Mouse (Mus musculus) embryonic facial prominence, embryonic 14.5 days (tissue): ENCODE results near the gene Gm10318. TPM values are rescaled to one million over a fixed set of nuclear protein-coding genes. Genes with fewer than 3 reads are reported as not detected.

Source experiments
- ATAC-seq: fragments of 200-750 bp; cut with Nextera tagmentation; 2 replicates; pipeline ENCODE4 v1.8.0; 2017; ENCODE audit warnings: low read depth, moderate number of reproducible peaks, moderate TSS enrichment
- DNase-seq: peaks from one replicate; pipeline ENCODE4 v3.0.0-alpha.2; 2015; ENCODE audit warnings: low spot score
- H3K27ac ChIP-seq: fragments of 300-500 bp; sonication (generic); replicated peaks from 2 replicates; pipeline ENCODE4 v1.5.1; 2014; ENCODE audit warnings: low read depth, mild to moderate bottlenecking, low read length, moderate library complexity
- H3K27me3 ChIP-seq: fragments of 300-500 bp; sonication (generic); replicated peaks from 2 replicates; pipeline ENCODE4 v1.6.1; 2014; ENCODE audit warnings: low read length; ENCODE audit not compliant: control insufficient read depth, insufficient read depth
- H3K36me3 ChIP-seq: fragments of 300-500 bp; sonication (generic); 2 replicates; pipeline ENCODE4 v1.6.1; 2014; ENCODE audit warnings: low read length, mixed read lengths; ENCODE audit not compliant: control insufficient read depth, insufficient read depth
- H3K4me1 ChIP-seq: fragments of 300-500 bp; sonication (generic); 2 replicates; pipeline ENCODE4 v1.6.1; 2014; ENCODE audit warnings: antibody characterized with exemption, low read length; ENCODE audit not compliant: control insufficient read depth, insufficient read depth
- H3K4me2 ChIP-seq: fragments of 300-500 bp; sonication (generic); 2 replicates; pipeline ENCODE4 v1.6.1; 2014; ENCODE audit warnings: low read depth, mild to moderate bottlenecking, low read length, moderate library complexity, mixed read lengths
- H3K4me3 ChIP-seq: fragments of 300-500 bp; sonication (generic); 2 replicates; pipeline ENCODE4 v1.5.1; 2014; ENCODE audit warnings: low read depth, mild to moderate bottlenecking, low read length
- H3K9ac ChIP-seq: fragments of 300-500 bp; sonication (generic); 2 replicates; pipeline ENCODE4 v1.6.1; 2014; ENCODE audit warnings: low read depth, mild to moderate bottlenecking, low read length, moderate library complexity, mixed read lengths
- H3K9me3 ChIP-seq: fragments of 300-500 bp; sonication (generic); 2 replicates; pipeline ENCODE4 v1.6.1; 2016; ENCODE audit warnings: low read length; ENCODE audit not compliant: control insufficient read depth
- WGBS: fragments of 180-500 bp; shearing (Covaris S2); extraction: QIAGEN DNeasy Blood & Tissue Kit; methylation state at CpG from one replicate; pipeline ENCODE4 v1.1.7; 2014; 5-methylcytosine and 5-hydroxymethylcytosine counted together
- polyA plus RNA-seq: library from polyadenylated mRNA; unstranded; fragments of >200 nt; fragmentation: Nextera tagmentation; extraction: Ambion mirVana; gene quantifications from 2 replicates; pipeline ENCODE4 v1.2.1, GENCODE M21; 2014

The Gm10318 gene
- polyA plus RNA-seq, 1 experiment from 2014 or later = 0.33 TPM

DNA sequence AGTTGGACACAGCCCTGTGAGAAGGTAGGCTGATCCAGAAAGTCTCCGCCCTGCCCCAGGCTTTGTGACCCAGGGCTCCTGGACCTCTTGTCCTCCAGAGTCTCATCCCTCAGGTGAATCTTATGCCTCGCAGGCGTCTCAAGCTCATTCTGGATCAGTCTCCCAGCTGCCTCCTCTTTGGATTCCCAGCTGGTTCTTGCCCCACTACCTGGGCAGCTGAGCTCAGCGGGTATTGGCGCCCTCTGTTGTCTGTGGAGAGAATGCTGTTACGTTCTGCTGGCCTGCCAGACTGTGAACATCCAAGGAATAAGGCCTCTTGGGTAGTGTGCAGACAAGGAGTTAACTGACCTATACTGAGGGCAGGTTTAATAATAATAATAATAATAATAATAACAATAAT, 26.3 kb downstream of the Gm10318 start:
- H3K4me3 ChIP-seq = no peak overlapping the region
- DNase-seq (no peak), ATAC-seq (no peak)
- no peaks in the 10 kb centered on the region for H3K9me3 ChIP-seq
- H3K27me3 ChIP-seq = no peaks in the 10 kb centered on the region
- WGBS = 46% methylated on average over 6 of the region's 6 CpGs
- no peaks in the 10 kb centered on the region for H3K4me1 ChIP-seq
- H3K9ac ChIP-seq = no peak overlapping the region
- no peaks in the 10 kb centered on the region for H3K36me3 ChIP-seq
- no peak overlapping the region for H3K4me2 ChIP-seq
- H3K27ac ChIP-seq = no peak overlapping the region

DNA sequence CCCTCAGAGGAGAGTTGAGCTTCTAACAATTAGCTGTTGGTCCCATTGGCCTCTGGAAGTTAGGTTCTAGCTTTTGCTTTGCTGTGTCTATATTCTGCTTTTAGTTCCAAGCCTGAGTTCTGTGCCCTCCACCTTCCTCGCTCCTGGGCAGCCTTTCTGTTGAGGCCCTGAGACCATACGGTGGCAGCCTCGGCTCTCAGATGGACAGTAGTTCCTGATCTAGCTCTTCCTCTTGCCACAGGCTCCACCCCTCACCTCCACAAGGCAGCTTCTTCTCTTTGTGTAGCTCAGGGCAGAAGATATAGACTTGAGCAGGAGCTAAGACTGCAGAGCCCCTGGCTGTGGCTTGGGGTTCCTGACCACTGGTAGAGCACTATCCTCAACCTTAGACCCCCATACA, 27.6 kb downstream of the Gm10318 start:
- Histone ChIP-seq H3K4me2 (no peak overlapping the region), H3K4me3 (no peak overlapping the region), H3K9ac (no peak overlapping the region), H3K27me3 (no peaks in the 10 kb centered on the region), H3K9me3 (no peaks in the 10 kb centered on the region), H3K27ac (no peak overlapping the region), H3K4me1 (no peaks in the 10 kb centered on the region), H3K36me3 (no peaks in the 10 kb centered on the region)
- WGBS = 72% methylated on average over 3 of the region's 3 CpGs
- DNase-seq (no peak), ATAC-seq (no peak)

DNA sequence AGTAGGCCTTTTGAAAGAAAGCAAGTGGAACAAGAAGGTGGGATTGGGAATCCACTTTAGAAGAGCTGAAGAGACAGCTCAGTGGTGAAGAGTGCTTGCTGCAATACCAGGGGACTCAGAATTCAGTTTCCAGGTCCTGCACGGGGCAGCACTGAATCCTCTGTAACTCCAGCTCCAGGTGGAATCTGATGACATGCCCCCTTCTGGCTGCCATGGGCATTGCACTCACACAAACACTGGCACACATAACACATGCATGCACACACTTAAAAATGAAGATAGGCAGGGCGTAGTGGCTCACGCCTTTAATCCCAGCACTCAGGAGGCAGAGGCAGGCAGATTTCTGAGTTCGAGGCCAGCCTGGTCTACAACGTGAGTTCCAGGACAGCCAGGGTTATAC, 29.9 kb downstream of the Gm10318 start:
- Histone ChIP-seq H3K9me3 (no peaks in the 10 kb centered on the region), H3K9ac (no peak overlapping the region), H3K4me2 (no peak overlapping the region), H3K27me3 (no peaks in the 10 kb centered on the region), H3K4me3 (no peak overlapping the region), H3K36me3 (no peaks in the 10 kb centered on the region), H3K27ac (no peak overlapping the region), H3K4me1 (no peaks in the 10 kb centered on the region)
- DNase-seq (no peak), ATAC-seq (no peak)
- WGBS = 87% methylated on average over 5 of the region's 5 CpGs

DNA sequence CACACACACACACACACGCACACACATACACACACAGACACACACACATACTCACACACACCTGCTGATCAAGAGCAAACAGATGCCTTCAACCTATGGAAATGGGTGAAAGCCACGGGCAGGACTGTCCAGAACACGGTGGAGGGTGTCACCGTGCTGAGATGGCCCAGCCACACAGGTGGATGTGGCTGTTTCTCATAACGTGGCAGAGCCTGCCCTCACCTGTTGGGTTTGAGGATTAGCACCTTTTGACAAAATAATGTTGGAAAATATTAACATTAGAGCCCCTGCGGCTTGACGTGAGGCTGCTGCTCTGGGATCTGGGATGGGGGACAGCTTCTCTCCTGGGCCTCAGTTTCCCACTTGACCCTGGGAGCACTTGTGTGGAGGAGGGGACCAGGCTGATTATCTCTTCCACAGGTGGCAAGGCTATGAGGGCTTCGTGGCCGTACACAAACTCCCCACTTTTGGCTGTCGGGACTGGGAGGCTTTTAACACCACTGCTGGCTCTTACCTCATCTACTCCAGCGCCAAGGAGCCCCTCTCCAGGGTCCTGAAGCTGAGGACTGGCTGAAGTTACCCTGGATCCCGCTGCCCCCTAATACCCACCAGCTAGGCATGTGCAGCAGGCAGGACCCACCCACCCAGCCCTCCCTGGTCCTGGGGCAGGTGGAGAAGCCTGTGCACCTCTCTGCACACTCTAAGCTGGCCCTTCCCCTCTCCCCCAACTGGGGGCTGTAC, 33.5 kb downstream of the Gm10318 start:
- H3K4me3 ChIP-seq = no peak overlapping the region
- ATAC-seq (no peak), DNase-seq (no peak)
- H3K27ac ChIP-seq = no peak overlapping the region
- H3K9me3 ChIP-seq = no peaks in the 10 kb centered on the region
- no peaks in the 10 kb centered on the region for H3K36me3 ChIP-seq
- no peak overlapping the region; the same call in 1 of the 2 replicates for H3K9ac ChIP-seq
- H3K4me2 ChIP-seq = no peak overlapping the region
- 57% methylated on average over 12 of the region's 12 CpGs for WGBS
- H3K27me3 ChIP-seq = no peaks in the 10 kb centered on the region
- H3K4me1 ChIP-seq = no peaks in the 10 kb centered on the region

DNA sequence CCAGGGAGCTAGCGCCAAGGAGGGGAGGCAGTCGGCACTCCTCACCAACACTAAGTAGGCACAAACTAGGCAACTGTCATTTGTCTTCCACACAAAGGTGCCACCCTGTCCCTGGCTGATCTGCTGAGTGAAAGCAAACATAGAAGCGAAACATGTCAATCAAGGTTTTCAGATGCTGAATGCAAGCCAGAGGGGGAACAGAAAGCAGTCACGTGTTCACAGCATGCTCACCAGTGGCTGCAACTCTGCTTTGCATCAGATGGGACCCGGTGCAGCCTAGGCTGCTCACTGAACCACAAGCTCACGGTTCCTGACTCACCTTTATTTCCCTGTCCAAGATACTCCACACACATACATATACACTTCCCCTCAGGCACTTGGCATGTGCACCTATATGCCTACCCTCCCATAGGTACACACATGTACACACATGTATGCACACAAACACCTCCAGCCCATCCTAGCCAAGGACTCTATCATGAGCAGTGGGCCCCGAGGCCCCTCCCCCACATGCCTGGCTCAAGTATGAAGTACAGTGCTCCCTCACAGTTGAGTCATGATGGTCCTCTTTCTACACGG, 38.4 kb downstream of the Gm10318 start:
- H3K4me3 ChIP-seq = no peak overlapping the region
- no peaks in the 10 kb centered on the region for H3K9me3 ChIP-seq
- WGBS = 84% methylated on average over 8 of the region's 8 CpGs
- H3K9ac ChIP-seq = no peak overlapping the region
- H3K4me2 ChIP-seq = no peak overlapping the region
- ATAC-seq (no peak), DNase-seq (no peak)
- H3K36me3 ChIP-seq = no peaks in the 10 kb centered on the region
- H3K4me1 ChIP-seq = no peaks in the 10 kb centered on the region
- no peaks in the 10 kb centered on the region for H3K27me3 ChIP-seq
- H3K27ac ChIP-seq = no peak overlapping the region

DNA sequence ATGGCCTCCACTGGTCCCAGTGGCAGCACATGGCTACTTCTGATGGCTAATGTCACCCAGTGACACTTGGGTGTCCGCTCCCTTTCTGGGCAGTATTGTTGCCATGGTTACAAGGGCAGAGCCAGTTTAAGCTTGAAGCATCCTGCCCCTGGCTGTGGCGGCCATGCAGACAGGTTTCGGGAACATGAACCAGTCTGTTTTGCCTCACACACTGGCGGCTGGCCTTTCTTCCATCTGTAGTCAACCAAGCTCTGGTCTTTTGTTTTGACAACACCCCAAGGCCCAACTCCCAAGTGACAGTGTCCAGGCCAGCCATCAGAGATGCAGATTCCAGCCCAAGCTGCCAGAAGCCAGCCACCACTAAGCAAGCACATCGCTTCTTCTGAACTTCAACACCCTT, 42.9 kb downstream of the Gm10318 start:
- Histone ChIP-seq H3K4me3 (no peak overlapping the region), H3K4me2 (no peak overlapping the region), H3K9ac (no peak overlapping the region), H3K4me1 (no peaks in the 10 kb centered on the region), H3K27me3 (no peaks in the 10 kb centered on the region), H3K36me3 (no peaks in the 10 kb centered on the region), H3K9me3 (no peaks in the 10 kb centered on the region), H3K27ac (no peak overlapping the region)
- no peak for ATAC-seq
- DNase-seq = no peak
- 56% methylated on average over 5 of the region's 5 CpGs for WGBS

DNA sequence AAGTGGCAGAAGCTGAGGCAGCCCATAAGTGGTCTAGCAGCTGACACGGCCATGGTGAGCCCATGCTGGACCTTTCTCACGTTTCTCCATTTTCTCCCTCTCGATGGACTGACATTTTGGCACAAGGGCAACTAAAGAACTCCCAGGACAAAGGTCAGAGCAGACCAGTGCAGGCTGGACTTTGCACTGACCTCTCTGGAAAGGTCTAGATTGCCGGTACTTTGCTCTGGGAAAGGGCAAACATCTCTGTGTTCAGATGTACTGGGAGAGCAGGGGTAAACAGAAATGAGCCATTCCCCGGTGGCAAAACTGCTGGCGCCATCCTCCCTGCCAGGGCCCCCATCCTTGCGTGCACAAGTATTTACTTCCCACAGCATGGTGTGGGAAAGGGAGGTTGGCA, 47.5 kb downstream of the Gm10318 start:
- ATAC-seq (no peak), DNase-seq (no peak)
- no peaks in the 10 kb centered on the region for H3K9me3 ChIP-seq
- no peaks in the 10 kb centered on the region for H3K36me3 ChIP-seq
- no peaks in the 10 kb centered on the region for H3K27me3 ChIP-seq
- no peak overlapping the region for H3K9ac ChIP-seq
- 76% methylated on average over 7 of the region's 7 CpGs for WGBS
- H3K27ac ChIP-seq = no peak overlapping the region
- H3K4me1 ChIP-seq = peaks cover 7% of the 10 kb centered on the region; the same call in 1 of the 2 replicates
- H3K4me2 ChIP-seq = no peak overlapping the region
- H3K4me3 ChIP-seq = no peak overlapping the region

DNA sequence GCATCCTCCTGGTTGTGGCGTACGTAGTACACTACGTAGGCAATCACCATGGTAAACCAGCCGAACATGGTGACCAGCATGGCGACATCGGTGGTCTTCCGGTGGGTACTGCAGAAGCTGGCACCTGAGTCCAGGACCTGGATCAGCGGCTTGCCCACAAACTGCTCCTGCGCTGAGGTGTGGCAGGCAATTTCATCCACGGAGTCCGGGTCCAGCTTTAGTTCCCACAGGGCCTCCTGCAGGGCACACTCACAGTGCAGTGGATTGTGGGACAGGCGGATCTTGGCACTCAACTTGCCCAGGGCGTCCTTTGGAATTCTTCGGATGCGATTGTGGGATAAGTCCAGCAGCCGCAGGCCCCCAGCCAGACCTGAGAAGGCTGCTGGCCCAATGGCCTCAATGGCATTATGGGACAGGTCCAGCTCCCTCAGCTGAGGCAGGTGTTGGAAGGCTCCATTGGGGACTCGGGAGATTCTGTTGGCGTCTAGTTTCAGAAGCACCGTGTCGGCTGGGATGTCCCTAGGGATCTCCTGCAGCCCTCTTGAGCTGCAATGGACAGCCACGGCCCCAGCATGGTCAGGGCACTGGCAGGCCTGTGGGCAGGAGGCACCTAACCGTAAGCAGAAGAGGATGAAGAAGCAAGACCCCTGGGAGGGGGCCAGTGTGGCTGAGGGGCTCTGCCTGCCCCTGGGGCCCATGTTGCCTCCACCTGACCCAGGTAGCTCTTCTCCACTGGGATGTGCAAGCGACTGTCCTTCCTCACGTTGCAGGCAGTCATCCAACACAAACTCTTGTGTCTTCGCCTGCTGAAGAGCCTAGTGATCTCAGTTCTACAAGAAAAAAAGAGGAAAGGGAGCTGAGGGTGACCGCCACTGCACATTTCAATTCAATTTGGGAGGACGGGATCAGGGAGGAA, 48.5 kb downstream of the Gm10318 start:
- ATAC-seq = no peak
- peak overlapping the region; percentile 62 for H3K4me3 ChIP-seq

More for the DNA sequence above, 48.5 kb downstream of the Gm10318 start:
- Histone ChIP-seq H3K4me2 (peak overlapping the region; percentile 85), H3K27ac (no peak overlapping the region), H3K9me3 (no peaks in the 10 kb centered on the region), H3K9ac (peak overlapping the region; percentile 71; the same call in 1 of the 2 replicates), H3K36me3 (no peaks in the 10 kb centered on the region), H3K27me3 (no peaks in the 10 kb centered on the region), H3K4me1 (peaks cover 7% of the 10 kb centered on the region; the same call in 1 of the 2 replicates)
- DNase-seq = no peak
- 83% methylated on average over 27 of the region's 27 CpGs for WGBS
